Mouse (Mus musculus) c-Kit-positive CD71-negative TER-119-negative erythroid progenitor cells, embryonic 14.5 days (primary cell): ENCODE results near the gene Spata33.
"Not testable (repeated sequence)": the region's sequence is repeated elsewhere in the genome, so short reads cannot be mapped to it uniquely, and the experiment has no call there.

Experiments used
- DNase-seq: peaks from one replicate; pipeline ENCODE4 v3.0.0-alpha.2; 2013; ENCODE audit warnings: low read depth

Gene Spata33

GRCm38 (mm10) chr8:123233300-123233699, 20.7 kb downstream of the Spata33 start:
- DNase-seq: no peak

- DNase-seq: no peak
Measured at GRCm38 (mm10) chr8:123233760-123234159, 21.1 kb downstream of the Spata33 start.

- DNase-seq: no peak
Measured at GRCm38 (mm10) chr8:123234918-123235519, 22.4 kb downstream of the Spata33 start.

- DNase-seq: peak; percentile 79
Measured at GRCm38 (mm10) chr8:123235520-123236497, 23.2 kb downstream of the Spata33 start, which contains the start of gene Spata2l. Gene Spata2l (minus strand): TSS chr8:123236233.

GRCm38 (mm10) chr8:123239398-123239797, 26.8 kb downstream of the Spata33 start:
- no peak for DNase-seq

- no peak for DNase-seq
Measured at GRCm38 (mm10) chr8:123242107-123242923, 29.7 kb downstream of the Spata33 start.

- DNase-seq: no peak
Measured at GRCm38 (mm10) chr8:123243053-123243452, 30.4 kb downstream of the Spata33 start.

GRCm38 (mm10) chr8:123244382-123244781, 31.8 kb downstream of the Spata33 start:
- no peak for DNase-seq

GRCm38 (mm10) chr8:123245543-123245942, 32.9 kb downstream of the Spata33 start:
- no peak for DNase-seq

- DNase-seq: no peak
Measured at GRCm38 (mm10) chr8:123247748-123248147, 35.1 kb downstream of the Spata33 start.

- no peak for DNase-seq
Measured at GRCm38 (mm10) chr8:123248596-123248995, 36.0 kb downstream of the Spata33 start.

GRCm38 (mm10) chr8:123250940-123251339, 38.3 kb downstream of the Spata33 start:
- no peak for DNase-seq

GRCm38 (mm10) chr8:123252925-123253324, 40.3 kb downstream of the Spata33 start:
- DNase-seq: no peak

- no peak for DNase-seq
Measured at GRCm38 (mm10) chr8:123253451-123254098, 40.9 kb downstream of the Spata33 start.

- DNase-seq: peak; percentile 68
Measured at GRCm38 (mm10) chr8:123254099-123254885, 41.7 kb downstream of the Spata33 start, which contains the start of the genes Zfp276 and Vps9d1. Gene Zfp276 (plus strand): TSS chr8:123254195. Gene Vps9d1 (minus strand): TSS chr8:123254348.

- DNase-seq: no peak
Measured at GRCm38 (mm10) chr8:123255170-123255569, 42.5 kb downstream of the Spata33 start.

GRCm38 (mm10) chr8:123257114-123257513, 44.5 kb downstream of the Spata33 start:
- no peak for DNase-seq

- not testable (repeated sequence) for DNase-seq
Measured at GRCm38 (mm10) chr8:123257593-123257992, 45.0 kb downstream of the Spata33 start.

- DNase-seq: no peak
Measured at GRCm38 (mm10) chr8:123267926-123268656, 55.5 kb downstream of the Spata33 start.

- no peak for DNase-seq
Measured at GRCm38 (mm10) chr8:123271147-123271546, 58.5 kb downstream of the Spata33 start.
